In genomic region chr8:121368799-121369198, GRCm38 (mm10) we compare ENCODE assay signal across 15 mouse cellular contexts.
DNase-seq lines count a peak whose midpoint lies in the region; ATAC-seq and TF ChIP-seq lines count a peak whose summit lies in the region.
"Had no signal": no experiment of that assay in that cellular context is flagged by ENCODE, and none has a peak within 500 bp of the region (broad histone marks: within the 10 kb centered on the region; RNA-seq: fewer than 3 reads in every experiment).

No protein-coding gene starts in this region.

- 0 out of 2 replicates have a peak, but pooled peaks cover 9% of the 10 kb centered on the region for H3K27me3 ChIP-seq in heart, embryonic 12.5 days (replicated peaks)
- no peaks in the 10 kb centered on the region for H3K27me3 ChIP-seq in kidney, postnatal 0 days (ENCODE audit: insufficient read depth, low read length)
- H3K27me3 ChIP-seq in lung, postnatal 0 days (replicated peaks; ENCODE audit: insufficient read depth, low read length): no peaks in the 10 kb centered on the region
- no peaks in the 10 kb centered on the region for H3K27me3 ChIP-seq in thymus, adult 2 months (ENCODE audit: control insufficient read depth, insufficient read depth, low read length)

- H3K9ac ChIP-seq in heart, embryonic 12.5 days: no peak overlapping the region
- H3K9ac ChIP-seq in kidney, postnatal 0 days (ENCODE audit: low read depth, low read length): no peak overlapping the region
- H3K9ac ChIP-seq in lung, postnatal 0 days (replicated peaks; ENCODE audit: low read depth): no peak overlapping the region

- intact Hi-C loops in heart, postnatal 25 days (cut with DNase I): no loop called here

- H3K9me3 ChIP-seq in heart, embryonic 12.5 days (replicated peaks): no peaks in the 10 kb centered on the region
- no peaks in the 10 kb centered on the region for H3K9me3 ChIP-seq in kidney, postnatal 0 days (replicated peaks; ENCODE audit: low read length)
- no peaks in the 10 kb centered on the region for H3K9me3 ChIP-seq in lung, postnatal 0 days (ENCODE audit: low read length)

- H3K27ac ChIP-seq in heart, embryonic 12.5 days (ENCODE audit: poor library complexity, severe bottlenecking): no peak overlapping the region
- no peak overlapping the region for H3K27ac ChIP-seq in kidney, postnatal 0 days
- H3K27ac ChIP-seq in lung, postnatal 0 days (ENCODE audit: low read length): no peak overlapping the region
- H3K27ac ChIP-seq in thymus, adult 2 months (ENCODE audit: control insufficient read depth, insufficient read depth, low read length): no peak overlapping the region

- ATAC-seq in heart, embryonic 12.5 days (ENCODE audit: insufficient number of reproducible peaks, low FRiP score): no peak
- peak; percentile 69 for ATAC-seq in common myeloid progenitor, adult 5-6 weeks (replicated peaks; ENCODE audit: low read depth, poor library complexity, severe bottlenecking)
- ATAC-seq in kidney, postnatal 0 days (replicated peaks; ENCODE audit: low FRiP score, low read depth): no peak
- ATAC-seq in lung, postnatal 0 days: peak; percentile 37
- ATAC-seq: forebrain, embryonic 16.5 days; inflammation-experienced regulatory T-cells, adult 6 months; Patski had no signal

- no peaks in the 10 kb centered on the region for H3K36me3 ChIP-seq in heart, embryonic 12.5 days
- no peaks in the 10 kb centered on the region for H3K36me3 ChIP-seq in kidney, postnatal 0 days (ENCODE audit: insufficient read depth, low read length)
- no peaks in the 10 kb centered on the region for H3K36me3 ChIP-seq in lung, postnatal 0 days (ENCODE audit: insufficient read depth, low read length)
- H3K36me3 ChIP-seq in thymus, adult 2 months (ENCODE audit: control insufficient read depth, insufficient read depth, low read length): no peaks in the 10 kb centered on the region

- TF ChIP-seq EP300 in lung, postnatal 0 days (IDR thresholded peaks at IDR 0.05): no peak

- no peak for TF ChIP-seq CTCF in kidney, postnatal 0 days (IDR thresholded peaks at IDR 0.05; ENCODE audit: low read depth)
- no peak for TF ChIP-seq CTCF in lung, postnatal 0 days (IDR thresholded peaks at IDR 0.05)
- no peak for TF ChIP-seq CTCF in thymus, adult 2 months (IDR thresholded peaks at IDR 0.05; ENCODE audit: borderline replicate concordance, control insufficient read depth, extremely low read depth, insufficient read depth, low read length, poor library complexity)

- DNase-seq in heart, postnatal 25 days (ENCODE audit: low spot score): peak; percentile 47
- peak; percentile 69 for DNase-seq in kidney, postnatal 0 days (ENCODE audit: low spot score)
- peak; percentile 48 for DNase-seq in lung, postnatal 0 days (ENCODE audit: low spot score)
- DNase-seq in testis, postnatal 14 days (ENCODE audit: low spot score): no peak
- DNase-seq in thymus, adult 2 months: no peak
- DNase-seq in spleen, adult 18-20 months: no peak
- DNase-seq: adrenal gland, adult 2 months; embryo, embryonic 11 days; right cerebral cortex, postnatal 4 days had no signal

- H3K4me1 ChIP-seq in heart, embryonic 12.5 days (replicated peaks): peaks cover 36% of the 10 kb centered on the region
- H3K4me1 ChIP-seq in kidney, postnatal 0 days (replicated peaks; ENCODE audit: insufficient read depth, low read length): peaks cover 12% of the 10 kb centered on the region
- H3K4me1 ChIP-seq in lung, postnatal 0 days (ENCODE audit: insufficient read depth, low read depth, low read length): no peaks in the 10 kb centered on the region
- H3K4me1 ChIP-seq in thymus, adult 2 months (replicated peaks; ENCODE audit: control insufficient read depth, insufficient read depth, low read length): no peaks in the 10 kb centered on the region

- WGBS in heart, embryonic 12.5 days: 55% methylated on average over 11 of the region's 11 CpGs
- WGBS in kidney, postnatal 0 days: 15% methylated on average over 11 of the region's 11 CpGs
- WGBS in lung, postnatal 0 days: 44% methylated on average over 11 of the region's 11 CpGs
- 4% methylated on average over 11 of the region's 11 CpGs for WGBS in thymus, adult 2 months

- H3K4me2 ChIP-seq in heart, embryonic 12.5 days: no peak overlapping the region
- no peak overlapping the region for H3K4me2 ChIP-seq in kidney, postnatal 0 days (ENCODE audit: low read length)
- H3K4me2 ChIP-seq in lung, postnatal 0 days (replicated peaks; ENCODE audit: low read depth, low read length): no peak overlapping the region
- H3K4me2 ChIP-seq: heart, embryonic 11.5 days had no signal

- no peak overlapping the region for H3K4me3 ChIP-seq in heart, embryonic 12.5 days
- no peak overlapping the region for H3K4me3 ChIP-seq in kidney, postnatal 0 days (replicated peaks; ENCODE audit: low read depth, low read length)
- no peak overlapping the region for H3K4me3 ChIP-seq in lung, postnatal 0 days (ENCODE audit: low read depth, low read length)
- no peak overlapping the region for H3K4me3 ChIP-seq in thymus, adult 2 months (ENCODE audit: control insufficient read depth, insufficient read depth, low read length)

- no peak for TF ChIP-seq POLR2A in thymus, adult 2 months (IDR thresholded peaks at IDR 0.05; ENCODE audit: control insufficient read depth, extremely low read depth, insufficient read depth, low read length, poor library complexity)

Comparison
In these comparisons a context has a peak if more than half of its experiments do, and no peak if none do; other contexts are left out.
1. DNase-seq: peak in heart, postnatal 25 days (single experiment), kidney, postnatal 0 days (single experiment) and lung, postnatal 0 days (single experiment); none in testis, postnatal 14 days (single experiment), thymus, adult 2 months (single experiment) and spleen, adult 18-20 months (0 of 2).
2. ATAC-seq: peak in common myeloid progenitor, adult 5-6 weeks (single experiment) and lung, postnatal 0 days (single experiment); none in heart, embryonic 12.5 days (single experiment) and kidney, postnatal 0 days (single experiment).